Mouse (Mus musculus): ENCODE results near the gene Trarg1.

DNA sequence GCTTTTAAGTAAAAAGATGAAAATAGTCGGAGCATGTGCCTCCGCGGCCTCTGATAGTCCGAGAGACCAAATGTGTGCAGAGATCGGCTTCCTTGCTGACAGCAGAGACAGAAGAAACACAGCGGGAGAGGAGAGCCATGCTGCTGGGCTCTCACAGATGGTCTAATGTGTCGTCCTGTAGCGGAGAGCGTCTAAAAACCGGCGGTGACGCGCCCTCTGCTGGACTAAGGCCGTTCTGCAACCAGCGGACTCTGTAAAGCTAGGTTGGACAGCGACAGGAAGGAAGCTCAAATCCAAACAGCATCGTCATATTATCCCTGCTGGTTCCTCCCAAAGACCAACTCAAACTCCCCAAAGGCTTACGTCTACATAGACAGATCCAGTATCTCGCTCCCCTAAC lies 33.7 kb upstream of the Trarg1 start:
- TF ChIP-seq CTCF (IDR thresholded peaks at IDR 0.05; ENCODE audit: low read depth) = peak; percentile 97
- no peak for TF ChIP-seq EP300 (IDR thresholded peaks at IDR 0.05; ENCODE audit: low read depth)
